Mouse (Mus musculus): ENCODE measurements around the gene Slc16a7. TPM values are rescaled to one million over a fixed set of nuclear protein-coding genes. Genes with fewer than 3 reads are reported as not detected.

Gene Slc16a7
- polyA plus RNA-seq, 1 experiment from 2014 or later, result 4.2 TPM

GRCm38 (mm10) chr10:125298036-125298435 is 91.2 kb downstream of the Slc16a7 start:
- Histone ChIP-seq H3K36me3 (ENCODE audit: control insufficient read depth, insufficient read depth, low read length) (no peaks in the 10 kb centered on the region), H3K27ac (ENCODE audit: low read depth, low read length) (no peak overlapping the region), H3K9ac (ENCODE audit: low read length) (no peak overlapping the region), H3K27me3 (replicated peaks; ENCODE audit: control insufficient read depth, insufficient read depth, low read length) (no peaks in the 10 kb centered on the region), H3K4me3 (ENCODE audit: low read depth, low read length) (no peak overlapping the region), H3K4me1 (ENCODE audit: control insufficient read depth, insufficient read depth, low read length) (no peaks in the 10 kb centered on the region), H3K4me2 (ENCODE audit: low read length) (no peak overlapping the region), H3K9me3 (replicated peaks; ENCODE audit: control insufficient read depth, low read length) (no peaks in the 10 kb centered on the region)
- ATAC-seq, result no peak
- WGBS, result 75% methylated on average over 6 of the region's 6 CpGs
- DNase-seq (ENCODE audit: low spot score), result no peak

- ATAC-seq (no peak), DNase-seq (ENCODE audit: low spot score) (no peak)
- no peak overlapping the region for H3K4me2 ChIP-seq (ENCODE audit: low read length)
- no peaks in the 10 kb centered on the region for H3K36me3 ChIP-seq (ENCODE audit: control insufficient read depth, insufficient read depth, low read length)
- no peak overlapping the region for H3K9ac ChIP-seq (ENCODE audit: low read length)
- 88% methylated on average over 9 of the region's 9 CpGs for WGBS
- H3K4me3 ChIP-seq (ENCODE audit: low read depth, low read length), result no peak overlapping the region
- H3K9me3 ChIP-seq (replicated peaks; ENCODE audit: control insufficient read depth, low read length), result no peaks in the 10 kb centered on the region
- no peaks in the 10 kb centered on the region for H3K4me1 ChIP-seq (ENCODE audit: control insufficient read depth, insufficient read depth, low read length)
- H3K27me3 ChIP-seq (replicated peaks; ENCODE audit: control insufficient read depth, insufficient read depth, low read length), result no peaks in the 10 kb centered on the region
- H3K27ac ChIP-seq (ENCODE audit: low read depth, low read length), result no peak overlapping the region
Measured at GRCm38 (mm10) chr10:125290320-125290719, 98.9 kb downstream of the Slc16a7 start.

- no peaks in the 10 kb centered on the region for H3K36me3 ChIP-seq (ENCODE audit: control insufficient read depth, insufficient read depth, low read length)
- H3K27me3 ChIP-seq (replicated peaks; ENCODE audit: control insufficient read depth, insufficient read depth, low read length), result no peaks in the 10 kb centered on the region
- no peak overlapping the region for H3K9ac ChIP-seq (ENCODE audit: low read length)
- H3K27ac ChIP-seq (ENCODE audit: low read depth, low read length), result no peak overlapping the region
- no peaks in the 10 kb centered on the region for H3K4me1 ChIP-seq (ENCODE audit: control insufficient read depth, insufficient read depth, low read length)
- 64% methylated on average over 6 of the region's 6 CpGs for WGBS
- peak; percentile 48; the same call in 1 of the 2 replicates for ATAC-seq
- H3K4me2 ChIP-seq (ENCODE audit: low read length), result no peak overlapping the region
- no peak overlapping the region for H3K4me3 ChIP-seq (ENCODE audit: low read depth, low read length)
- no peaks in the 10 kb centered on the region for H3K9me3 ChIP-seq (replicated peaks; ENCODE audit: control insufficient read depth, low read length)
- DNase-seq (ENCODE audit: low spot score), result peak; percentile 5
Measured at GRCm38 (mm10) chr10:125288560-125288959, 100.7 kb downstream of the Slc16a7 start.

- Histone ChIP-seq H3K27ac (ENCODE audit: low read depth, low read length) (no peak overlapping the region), H3K36me3 (ENCODE audit: control insufficient read depth, insufficient read depth, low read length) (no peaks in the 10 kb centered on the region), H3K4me1 (ENCODE audit: control insufficient read depth, insufficient read depth, low read length) (no peaks in the 10 kb centered on the region), H3K9ac (ENCODE audit: low read length) (no peak overlapping the region), H3K27me3 (replicated peaks; ENCODE audit: control insufficient read depth, insufficient read depth, low read length) (no peaks in the 10 kb centered on the region), H3K9me3 (replicated peaks; ENCODE audit: control insufficient read depth, low read length) (no peaks in the 10 kb centered on the region), H3K4me2 (ENCODE audit: low read length) (no peak overlapping the region), H3K4me3 (ENCODE audit: low read depth, low read length) (no peak overlapping the region)
- no peak for ATAC-seq
- 62% methylated on average over 5 of the region's 5 CpGs for WGBS
- no peak for DNase-seq (ENCODE audit: low spot score)
Measured at GRCm38 (mm10) chr10:125285386-125285785, 103.9 kb downstream of the Slc16a7 start.

- 20% methylated on average over 12 of the region's 12 CpGs for WGBS
- H3K27ac ChIP-seq (ENCODE audit: low read depth, low read length), result no peak overlapping the region
- H3K27me3 ChIP-seq (replicated peaks; ENCODE audit: control insufficient read depth, insufficient read depth, low read length), result no peaks in the 10 kb centered on the region
- peaks cover 3% of the 10 kb centered on the region; the same call in 1 of the 2 replicates for H3K4me1 ChIP-seq (ENCODE audit: control insufficient read depth, insufficient read depth, low read length)
- DNase-seq (ENCODE audit: low spot score), result peak; percentile 87
- no peak overlapping the region for H3K9ac ChIP-seq (ENCODE audit: low read length)
- no peak overlapping the region for H3K4me3 ChIP-seq (ENCODE audit: low read depth, low read length)
- no peaks in the 10 kb centered on the region for H3K36me3 ChIP-seq (ENCODE audit: control insufficient read depth, insufficient read depth, low read length)
- H3K9me3 ChIP-seq (replicated peaks; ENCODE audit: control insufficient read depth, low read length), result no peaks in the 10 kb centered on the region
- ATAC-seq, result peak; percentile 92
- 0 out of 2 replicates have a peak overlapping the region, but pooled peaks have one; percentile 1 for H3K4me2 ChIP-seq (ENCODE audit: low read length)
Measured at GRCm38 (mm10) chr10:125275149-125275848, 114.0 kb downstream of the Slc16a7 start.

- peaks cover 3% of the 10 kb centered on the region; the same call in 1 of the 2 replicates for H3K4me1 ChIP-seq (ENCODE audit: control insufficient read depth, insufficient read depth, low read length)
- no peak overlapping the region for H3K27ac ChIP-seq (ENCODE audit: low read depth, low read length)
- no peak overlapping the region for H3K4me3 ChIP-seq (ENCODE audit: low read depth, low read length)
- H3K9me3 ChIP-seq (replicated peaks; ENCODE audit: control insufficient read depth, low read length), result no peaks in the 10 kb centered on the region
- WGBS, result 24% methylated on average over 5 of the region's 5 CpGs
- DNase-seq (ENCODE audit: low spot score), result peak; percentile 7
- H3K9ac ChIP-seq (ENCODE audit: low read length), result no peak overlapping the region
- no peak overlapping the region for H3K4me2 ChIP-seq (ENCODE audit: low read length)
- peak; percentile 69; the same call in 1 of the 2 replicates for ATAC-seq
- no peaks in the 10 kb centered on the region for H3K27me3 ChIP-seq (replicated peaks; ENCODE audit: control insufficient read depth, insufficient read depth, low read length)
- no peaks in the 10 kb centered on the region for H3K36me3 ChIP-seq (ENCODE audit: control insufficient read depth, insufficient read depth, low read length)
Measured at GRCm38 (mm10) chr10:125274519-125275148, 114.6 kb downstream of the Slc16a7 start.

GRCm38 (mm10) chr10:125273759-125274158 is 115.5 kb downstream of the Slc16a7 start:
- ATAC-seq (no peak), DNase-seq (ENCODE audit: low spot score) (peak; percentile 4)
- peaks cover 3% of the 10 kb centered on the region; the same call in 1 of the 2 replicates for H3K4me1 ChIP-seq (ENCODE audit: control insufficient read depth, insufficient read depth, low read length)
- no peak overlapping the region for H3K4me3 ChIP-seq (ENCODE audit: low read depth, low read length)
- no peaks in the 10 kb centered on the region for H3K9me3 ChIP-seq (replicated peaks; ENCODE audit: control insufficient read depth, low read length)
- no peaks in the 10 kb centered on the region for H3K36me3 ChIP-seq (ENCODE audit: control insufficient read depth, insufficient read depth, low read length)
- H3K9ac ChIP-seq (ENCODE audit: low read length), result no peak overlapping the region
- no peak overlapping the region for H3K4me2 ChIP-seq (ENCODE audit: low read length)
- 31% methylated on average over 7 of the region's 7 CpGs for WGBS
- H3K27me3 ChIP-seq (replicated peaks; ENCODE audit: control insufficient read depth, insufficient read depth, low read length), result no peaks in the 10 kb centered on the region
- no peak overlapping the region for H3K27ac ChIP-seq (ENCODE audit: low read depth, low read length)

GRCm38 (mm10) chr10:125271448-125271847 is 117.8 kb downstream of the Slc16a7 start:
- H3K27me3 ChIP-seq (replicated peaks; ENCODE audit: control insufficient read depth, insufficient read depth, low read length), result no peaks in the 10 kb centered on the region
- no peak overlapping the region for H3K4me3 ChIP-seq (ENCODE audit: low read depth, low read length)
- H3K9ac ChIP-seq (ENCODE audit: low read length), result no peak overlapping the region
- H3K9me3 ChIP-seq (replicated peaks; ENCODE audit: control insufficient read depth, low read length), result no peaks in the 10 kb centered on the region
- H3K4me1 ChIP-seq (ENCODE audit: control insufficient read depth, insufficient read depth, low read length), result peaks cover 3% of the 10 kb centered on the region; the same call in 1 of the 2 replicates
- ATAC-seq (no peak), DNase-seq (ENCODE audit: low spot score) (no peak)
- H3K27ac ChIP-seq (ENCODE audit: low read depth, low read length), result no peak overlapping the region
- H3K36me3 ChIP-seq (ENCODE audit: control insufficient read depth, insufficient read depth, low read length), result no peaks in the 10 kb centered on the region
- H3K4me2 ChIP-seq (ENCODE audit: low read length), result no peak overlapping the region
- WGBS, result 81% methylated on average over 5 of the region's 5 CpGs

GRCm38 (mm10) chr10:125270266-125270665 is 119.0 kb downstream of the Slc16a7 start:
- H3K9ac ChIP-seq (ENCODE audit: low read length), result no peak overlapping the region
- H3K4me2 ChIP-seq (ENCODE audit: low read length), result no peak overlapping the region
- DNase-seq (ENCODE audit: low spot score) (no peak), ATAC-seq (no peak)
- peaks cover 3% of the 10 kb centered on the region; the same call in 1 of the 2 replicates for H3K4me1 ChIP-seq (ENCODE audit: control insufficient read depth, insufficient read depth, low read length)
- H3K27ac ChIP-seq (ENCODE audit: low read depth, low read length), result no peak overlapping the region
- no peak overlapping the region for H3K4me3 ChIP-seq (ENCODE audit: low read depth, low read length)
- no peaks in the 10 kb centered on the region for H3K36me3 ChIP-seq (ENCODE audit: control insufficient read depth, insufficient read depth, low read length)
- no peaks in the 10 kb centered on the region for H3K9me3 ChIP-seq (replicated peaks; ENCODE audit: control insufficient read depth, low read length)
- no peaks in the 10 kb centered on the region for H3K27me3 ChIP-seq (replicated peaks; ENCODE audit: control insufficient read depth, insufficient read depth, low read length)
- WGBS, result 83% methylated on average over 5 of the region's 5 CpGs

All from forebrain, embryonic 14.5 days (tissue).